Mouse (Mus musculus): ENCODE measurements around the gene Sim2. TPM values are rescaled to one million over a fixed set of nuclear protein-coding genes. Genes with fewer than 3 reads are reported as not detected.
A peak's percentile ranks its signal among the peaks of the same experiment; 100 is the strongest.

The Sim2 gene
- polyA plus RNA-seq, 1 experiment from 2014 or later = 0.39 TPM

- ATAC-seq (ENCODE audit: low FRiP score) (peak; percentile 87), DNase-seq (ENCODE audit: low spot score) (peak; percentile 52)
- Histone ChIP-seq H3K27ac (ENCODE audit: low read depth, low read length) (no peak overlapping the region), H3K4me3 (ENCODE audit: low read depth, low read length) (no peak overlapping the region), H3K4me2 (replicated peaks; ENCODE audit: low read depth, low read length) (no peak overlapping the region), H3K4me1 (replicated peaks; ENCODE audit: control insufficient read depth, insufficient read depth, low read length) (no peaks in the 10 kb centered on the region; the same call in 1 of the 2 replicates), H3K36me3 (ENCODE audit: control insufficient read depth, insufficient read depth, low read length) (no peaks in the 10 kb centered on the region), H3K27me3 (ENCODE audit: control insufficient read depth, insufficient read depth, low read length) (no peaks in the 10 kb centered on the region), H3K9ac (ENCODE audit: low read depth, low read length) (no peak overlapping the region), H3K9me3 (ENCODE audit: control insufficient read depth, low read length) (no peaks in the 10 kb centered on the region)
- 20% methylated on average over 7 of the region's 7 CpGs for WGBS
Observed at GRCm38 (mm10) chr16:94164236-94164635, 79.5 kb downstream of the Sim2 start.

GRCm38 (mm10) chr16:94164978-94165377 lies 80.2 kb downstream of the Sim2 start:
- ATAC-seq (ENCODE audit: low FRiP score) = no peak
- no peak for DNase-seq (ENCODE audit: low spot score)
- H3K4me1 ChIP-seq (replicated peaks; ENCODE audit: control insufficient read depth, insufficient read depth, low read length) = no peaks in the 10 kb centered on the region; the same call in 1 of the 2 replicates
- no peaks in the 10 kb centered on the region for H3K36me3 ChIP-seq (ENCODE audit: control insufficient read depth, insufficient read depth, low read length)
- no peaks in the 10 kb centered on the region for H3K9me3 ChIP-seq (ENCODE audit: control insufficient read depth, low read length)
- H3K4me3 ChIP-seq (ENCODE audit: low read depth, low read length) = no peak overlapping the region
- no peaks in the 10 kb centered on the region for H3K27me3 ChIP-seq (ENCODE audit: control insufficient read depth, insufficient read depth, low read length)
- 56% methylated on average over 5 of the region's 5 CpGs for WGBS
- no peak overlapping the region for H3K9ac ChIP-seq (ENCODE audit: low read depth, low read length)
- no peak overlapping the region for H3K4me2 ChIP-seq (replicated peaks; ENCODE audit: low read depth, low read length)
- H3K27ac ChIP-seq (ENCODE audit: low read depth, low read length) = 0 out of 2 replicates have a peak overlapping the region, but pooled peaks have one; percentile 33

- no peaks in the 10 kb centered on the region for H3K9me3 ChIP-seq (ENCODE audit: control insufficient read depth, low read length)
- H3K27me3 ChIP-seq (ENCODE audit: control insufficient read depth, insufficient read depth, low read length) = no peaks in the 10 kb centered on the region
- H3K4me3 ChIP-seq (ENCODE audit: low read depth, low read length) = no peak overlapping the region
- WGBS = 91% methylated on average over 16 of the region's 16 CpGs
- H3K27ac ChIP-seq (ENCODE audit: low read depth, low read length) = no peak overlapping the region
- H3K4me1 ChIP-seq (replicated peaks; ENCODE audit: control insufficient read depth, insufficient read depth, low read length) = no peaks in the 10 kb centered on the region; the same call in 1 of the 2 replicates
- no peak overlapping the region for H3K9ac ChIP-seq (ENCODE audit: low read depth, low read length)
- ATAC-seq (ENCODE audit: low FRiP score) (no peak), DNase-seq (ENCODE audit: low spot score) (no peak)
- H3K4me2 ChIP-seq (replicated peaks; ENCODE audit: low read depth, low read length) = no peak overlapping the region
- no peaks in the 10 kb centered on the region for H3K36me3 ChIP-seq (ENCODE audit: control insufficient read depth, insufficient read depth, low read length)
Observed at GRCm38 (mm10) chr16:94168655-94169545, 84.2 kb downstream of the Sim2 start.

GRCm38 (mm10) chr16:94170218-94170617 lies 85.5 kb downstream of the Sim2 start:
- no peak for ATAC-seq (ENCODE audit: low FRiP score)
- Histone ChIP-seq H3K27ac (ENCODE audit: low read depth, low read length) (no peak overlapping the region), H3K4me3 (ENCODE audit: low read depth, low read length) (no peak overlapping the region), H3K9ac (ENCODE audit: low read depth, low read length) (no peak overlapping the region), H3K27me3 (ENCODE audit: control insufficient read depth, insufficient read depth, low read length) (no peaks in the 10 kb centered on the region), H3K4me1 (replicated peaks; ENCODE audit: control insufficient read depth, insufficient read depth, low read length) (no peaks in the 10 kb centered on the region; the same call in 1 of the 2 replicates), H3K36me3 (ENCODE audit: control insufficient read depth, insufficient read depth, low read length) (no peaks in the 10 kb centered on the region), H3K4me2 (replicated peaks; ENCODE audit: low read depth, low read length) (no peak overlapping the region), H3K9me3 (ENCODE audit: control insufficient read depth, low read length) (no peaks in the 10 kb centered on the region)
- no peak for DNase-seq (ENCODE audit: low spot score)
- 42% methylated on average over 4 of the region's 4 CpGs for WGBS

- no peaks in the 10 kb centered on the region for H3K9me3 ChIP-seq (ENCODE audit: control insufficient read depth, low read length)
- no peak overlapping the region for H3K4me3 ChIP-seq (ENCODE audit: low read depth, low read length)
- H3K27me3 ChIP-seq (ENCODE audit: control insufficient read depth, insufficient read depth, low read length) = peaks cover 6% of the 10 kb centered on the region; the same call in 1 of the 2 replicates
- no peak overlapping the region for H3K27ac ChIP-seq (ENCODE audit: low read depth, low read length)
- DNase-seq (ENCODE audit: low spot score) (no peak), ATAC-seq (ENCODE audit: low FRiP score) (no peak)
- H3K4me1 ChIP-seq (replicated peaks; ENCODE audit: control insufficient read depth, insufficient read depth, low read length) = no peaks in the 10 kb centered on the region
- no peaks in the 10 kb centered on the region for H3K36me3 ChIP-seq (ENCODE audit: control insufficient read depth, insufficient read depth, low read length)
- WGBS = 89% methylated on average over 1 of the region's 1 CpGs
- H3K9ac ChIP-seq (ENCODE audit: low read depth, low read length) = no peak overlapping the region
- H3K4me2 ChIP-seq (replicated peaks; ENCODE audit: low read depth, low read length) = no peak overlapping the region
Observed at GRCm38 (mm10) chr16:94173361-94173760, 88.6 kb downstream of the Sim2 start.

- no peak for ATAC-seq (ENCODE audit: low FRiP score)
- Histone ChIP-seq H3K36me3 (ENCODE audit: control insufficient read depth, insufficient read depth, low read length) (no peaks in the 10 kb centered on the region), H3K4me3 (ENCODE audit: low read depth, low read length) (no peak overlapping the region), H3K27ac (ENCODE audit: low read depth, low read length) (no peak overlapping the region), H3K9ac (ENCODE audit: low read depth, low read length) (no peak overlapping the region), H3K4me1 (replicated peaks; ENCODE audit: control insufficient read depth, insufficient read depth, low read length) (peaks cover 12% of the 10 kb centered on the region), H3K9me3 (ENCODE audit: control insufficient read depth, low read length) (no peaks in the 10 kb centered on the region), H3K4me2 (replicated peaks; ENCODE audit: low read depth, low read length) (no peak overlapping the region), H3K27me3 (ENCODE audit: control insufficient read depth, insufficient read depth, low read length) (peaks cover 8% of the 10 kb centered on the region)
- no peak for DNase-seq (ENCODE audit: low spot score)
- 74% methylated on average over 7 of the region's 7 CpGs for WGBS
Observed at GRCm38 (mm10) chr16:94175366-94175986, 90.7 kb downstream of the Sim2 start.

Other genes starting within 250 kb of the Sim2 start
- gene Chaf1b, start 201.0 kb upstream of the Sim2 start, polyA plus RNA-seq (2014; fragmentation: Nextera tagmentation; extraction: Ambion mirVana) = 87.8 and 91.2 TPM in 2 replicates
- gene Cldn14, start 76.1 kb upstream of the Sim2 start, polyA plus RNA-seq (2014; fragmentation: Nextera tagmentation; extraction: Ambion mirVana) = not detected in 2 replicates
- gene Hlcs, start 228.6 kb downstream of the Sim2 start, polyA plus RNA-seq (2014; fragmentation: Nextera tagmentation; extraction: Ambion mirVana) = 8.9 TPM in 2 replicates
- 5.7 and 6.9 TPM in 2 replicates for gene Ripply3, start 243.5 kb downstream of the Sim2 start, polyA plus RNA-seq (2014; fragmentation: Nextera tagmentation; extraction: Ambion mirVana)